Mouse (Mus musculus) brain, embryonic 14.5 days (tissue): Measurements from ENCODE around the gene Dnmt3l.

Source experiments
- CTCF ChIP-seq: fragments of 200-500 bp; IDR thresholded peaks from 2 replicates; pipeline ENCODE4 v1.5.1; 2012; ENCODE audit warnings: inconsistent platforms, mild to moderate bottlenecking, moderate library complexity, borderline replicate concordance; ENCODE audit not compliant: insufficient read depth, insufficient read length; ENCODE audit errors: extremely low read depth
- POLR2A ChIP-seq: fragments of 200-500 bp; IDR thresholded peaks from 2 replicates; pipeline ENCODE4 v1.6.1; 2012; ENCODE audit warnings: mild to moderate bottlenecking, inconsistent platforms, borderline replicate concordance; ENCODE audit not compliant: poor library complexity, insufficient read depth, insufficient read length, severe bottlenecking; ENCODE audit errors: extremely low read depth

DNA sequence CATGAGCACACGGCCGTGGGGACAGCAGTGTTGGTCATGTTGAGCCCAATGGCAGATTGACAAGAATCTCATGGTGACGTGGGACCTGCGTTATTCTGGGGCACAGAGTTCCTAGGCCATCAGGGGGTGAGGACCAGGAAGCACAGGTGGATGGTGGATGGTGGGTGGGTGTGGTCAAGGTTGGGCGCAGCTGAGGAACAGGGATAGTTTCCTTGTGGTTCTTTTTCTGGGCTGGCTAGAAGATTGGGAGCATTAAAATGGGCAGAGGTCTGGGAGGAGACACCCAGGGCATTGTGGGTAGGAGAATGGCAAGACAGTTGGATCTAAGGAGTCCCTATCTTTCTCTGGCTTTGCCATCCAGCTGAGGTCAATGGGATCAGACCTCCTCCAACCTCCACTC lies at the start of gene Dnmt3l:
- TF ChIP-seq POLR2A (no peak), CTCF (no peak)
